Mouse (Mus musculus) MEL (cell line): ENCODE results near the gene Ptpn1. TPM values are rescaled to one million over a fixed set of nuclear protein-coding genes. Genes with fewer than 3 reads are reported as not detected.

Experiments
- DNase-seq: peaks from one replicate; pipeline ENCODE4 v3.0.0; 2011; ENCODE audit warnings: low read depth, low spot score
- H3K27ac ChIP-seq: 2 replicates; pipeline ENCODE4 v1.5.1; 2012; ENCODE audit warnings: low read depth, mild to moderate bottlenecking, control low read depth, low read length, moderate library complexity; ENCODE audit not compliant: control insufficient read depth
- H3K27me3 ChIP-seq, 2 experiments: fragments of 150-350 bp in 1 of 2; sonication (generic) in 1 of 2; 2 replicates each; pipeline ENCODE4 v1.6.1; 2012; ENCODE audit warnings: low read length in 2 of 2, mild to moderate bottlenecking in 2 of 2, improper control_type of control experiment in 1 of 2, moderate library complexity in 1 of 2; ENCODE audit not compliant: insufficient read depth in 2 of 2, control insufficient read depth in 1 of 2
- H3K36me3 ChIP-seq, 2 experiments: 2 replicates each; pipeline ENCODE4 v1.6.1; 2012 to 2014; ENCODE audit warnings: low read length in 2 of 2, improper control_type of control experiment in 1 of 2, inconsistent platforms in 1 of 2, mild to moderate bottlenecking in 1 of 2; ENCODE audit not compliant: insufficient read depth in 2 of 2, control insufficient read depth in 1 of 2
- H3K4me1 ChIP-seq, 2 experiments: fragments of 150-350 bp in 1 of 2; sonication (generic) in 1 of 2; 2 replicates each; pipeline ENCODE4 v1.6.1; 2012; ENCODE audit warnings: low read length in 2 of 2, improper control_type of control experiment in 1 of 2, mild to moderate bottlenecking in 1 of 2; ENCODE audit not compliant: insufficient read depth in 2 of 2, control insufficient read depth in 1 of 2
- H3K4me3 ChIP-seq, 2 experiments: fragments of 150-350 bp in 1 of 2; sonication (generic) in 1 of 2; 2 replicates each; pipeline ENCODE4 v1.5.1; 2012; ENCODE audit warnings: low read depth in 2 of 2, low read length in 2 of 2, mild to moderate bottlenecking in 2 of 2, moderate library complexity in 2 of 2, control low read depth in 1 of 2, improper control_type of control experiment in 1 of 2; ENCODE audit not compliant: control insufficient read depth in 1 of 2, insufficient read depth in 1 of 2
- H3K79me2 ChIP-seq: 2 replicates; pipeline ENCODE4 v1.6.1; 2012; ENCODE audit warnings: mild to moderate bottlenecking, low read length, moderate library complexity; ENCODE audit not compliant: control insufficient read depth, poor library complexity, insufficient read depth
- H3K9ac ChIP-seq: 2 replicates; pipeline ENCODE4 v1.6.1; 2012; ENCODE audit warnings: low read depth, mild to moderate bottlenecking, control low read depth, low read length, moderate library complexity; ENCODE audit not compliant: control insufficient read depth, poor library complexity, severe bottlenecking
- H3K9me3 ChIP-seq: fragments of 150-350 bp; sonication (generic); replicated peaks from 2 replicates; pipeline ENCODE4 v1.6.1; 2012; ENCODE audit warnings: mild to moderate bottlenecking, low read length, improper control_type of control experiment, moderate library complexity; ENCODE audit not compliant: insufficient read depth
- CHD1 ChIP-seq: IDR thresholded peaks from 2 replicates; pipeline ENCODE4 v1.6.1; 2012; ENCODE audit warnings: low read depth, mild to moderate bottlenecking, inconsistent platforms, low read length, improper control_type of control experiment
- EP300 ChIP-seq, 2 experiments: IDR thresholded peaks; 2 replicates each; pipeline ENCODE4 v1.6.1; 2011; ENCODE audit warnings: improper control_type of control experiment in 2 of 2, low read length in 2 of 2, low read depth in 1 of 2, mild to moderate bottlenecking in 1 of 2
- HCFC1 ChIP-seq: IDR thresholded peaks from 2 replicates; pipeline ENCODE4 v1.6.1; 2012; ENCODE audit warnings: low read depth, mild to moderate bottlenecking, inconsistent platforms, low read length, improper control_type of control experiment, moderate library complexity
- JUND ChIP-seq: IDR thresholded peaks from 2 replicates; pipeline ENCODE4 v1.6.1; 2011; ENCODE audit warnings: low read depth, mild to moderate bottlenecking, improper control_type of control experiment, low read length
- MAZ ChIP-seq: IDR thresholded peaks from 2 replicates; pipeline ENCODE4 v1.6.1; 2012; ENCODE audit warnings: low read depth, mild to moderate bottlenecking, inconsistent platforms, low read length, improper control_type of control experiment
- MYB ChIP-seq: IDR thresholded peaks from 2 replicates; pipeline ENCODE4 v1.6.1; 2011; ENCODE audit warnings: mild to moderate bottlenecking, low read depth, low read length, improper control_type of control experiment
- NELFE ChIP-seq: IDR thresholded peaks from 2 replicates; pipeline ENCODE4 v1.6.1; 2011; ENCODE audit warnings: low read depth, low read length, improper control_type of control experiment
- POLR2A ChIP-seq, 2 experiments: IDR thresholded peaks; 2 replicates each; pipeline ENCODE4 v1.6.1; 2011 to 2012; ENCODE audit warnings: low read length in 2 of 2, mild to moderate bottlenecking in 2 of 2, control low read depth in 1 of 2, improper control_type of control experiment in 1 of 2, low read depth in 1 of 2, moderate library complexity in 1 of 2; ENCODE audit not compliant: control insufficient read depth in 1 of 2, insufficient read depth in 1 of 2, poor library complexity in 1 of 2
- POLR2AphosphoS2 ChIP-seq: IDR thresholded peaks from 2 replicates; pipeline ENCODE4 v1.6.1; 2011; ENCODE audit warnings: low read length, improper control_type of control experiment
- POLR2AphosphoS5 ChIP-seq: IDR thresholded peaks from 2 replicates; pipeline ENCODE4 v1.6.1; 2012; ENCODE audit warnings: low read depth, borderline replicate concordance, mild to moderate bottlenecking, inconsistent platforms, low read length, moderate library complexity, mixed read lengths
- RAD21 ChIP-seq: IDR thresholded peaks from 2 replicates; pipeline ENCODE4 v1.6.1; 2011; ENCODE audit warnings: mild to moderate bottlenecking, low read depth, low read length, improper control_type of control experiment
- SIN3A ChIP-seq: IDR thresholded peaks from 2 replicates; pipeline ENCODE4 v1.6.1; 2012; ENCODE audit warnings: low read length, improper control_type of control experiment, inconsistent platforms
- TCF12 ChIP-seq: IDR thresholded peaks from 2 replicates; pipeline ENCODE4 v1.6.1; 2014; ENCODE audit warnings: low read depth, mild to moderate bottlenecking, inconsistent platforms, low read length, improper control_type of control experiment, moderate library complexity
- UBTF ChIP-seq: IDR thresholded peaks from 2 replicates; pipeline ENCODE4 v1.6.1; 2012; ENCODE audit warnings: low read depth, mild to moderate bottlenecking, inconsistent platforms, low read length, improper control_type of control experiment, moderate library complexity, borderline replicate concordance; ENCODE audit not compliant: insufficient read depth
- ZKSCAN1 ChIP-seq: IDR thresholded peaks from 2 replicates; pipeline ENCODE4 v1.6.1; 2012; ENCODE audit warnings: low read depth, mild to moderate bottlenecking, inconsistent platforms, low read length, improper control_type of control experiment, moderate library complexity
- ZNF384 ChIP-seq: IDR thresholded peaks from 2 replicates; pipeline ENCODE4 v1.6.1; 2012; ENCODE audit warnings: low read depth, mild to moderate bottlenecking, inconsistent platforms, low read length, improper control_type of control experiment
- polyA plus RNA-seq, 2 experiments: library from polyadenylated mRNA; stranded (reverse) in 1 of 2; unstranded in 1 of 2; fragments of >175 nt in 1 of 2; fragments of >200 nt in 1 of 2; gene quantifications; 2 replicates each; pipeline versions ENCODE4 v1.2.1 to v1.2.4; 2012; ENCODE audit warnings: low replicate concordance in 2 of 2, low read depth in 1 of 2; ENCODE audit not compliant: insufficient read length in 2 of 2, insufficient read depth in 1 of 2, missing spikeins in 1 of 2
- total RNA-seq: library from RNA; depleted of rRNA; stranded (reverse); fragments of 300-350 nt; gene quantifications from 2 replicates; pipeline ENCODE4 v1.2.3, GENCODE M21; 2012

Ptpn1 gene
- total and polyA plus RNA-seq, 3 experiments = 55.3 to 62.9 TPM; not detected in 1

GRCm38 (mm10) chr2:167993260-167993659 lies 61.4 kb downstream of the Ptpn1 start:
- no peak overlapping the region for H3K27ac ChIP-seq
- DNase-seq = no peak
- no peaks in the 10 kb centered on the region for H3K9me3 ChIP-seq
- no peak overlapping the region for H3K9ac ChIP-seq
- H3K4me3 ChIP-seq = no peak overlapping the region
- H3K27me3 ChIP-seq = peaks cover 1 to 2% of the 10 kb centered on the region in 2 experiments; a peak in 2 of 4 replicates
- no peaks in the 10 kb centered on the region for H3K79me2 ChIP-seq
- TF ChIP-seq POLR2A (IDR thresholded peaks at IDR 0.05; ENCODE audit: control insufficient read depth in 1 of 2, insufficient read depth in 1 of 2, low read depth in 1 of 2, low read length in 2 of 2, poor library complexity in 1 of 2) (no peak), POLR2AphosphoS2 (no peak), SIN3A (no peak), ZNF384 (no peak), POLR2AphosphoS5 (no peak), MAZ (no peak), JUND (no peak), HCFC1 (no peak), ZKSCAN1 (no peak), CHD1 (no peak), MYB (no peak), UBTF (no peak)
- TF ChIP-seq, all 39 proteins: peak for 0
- Histone ChIP-seq H3K36me3 (no peaks in the 10 kb centered on the region), H3K4me1 (no peaks in the 10 kb centered on the region)

GRCm38 (mm10) chr2:167995870-167996635 lies 64.2 kb downstream of the Ptpn1 start:
- Histone ChIP-seq H3K9ac (no peak overlapping the region), H3K9me3 (no peaks in the 10 kb centered on the region), H3K36me3 (no peaks in the 10 kb centered on the region), H3K79me2 (no peaks in the 10 kb centered on the region), H3K27ac (no peak overlapping the region), H3K4me3 (no peak overlapping the region), H3K27me3 (peaks cover 0 to 1% of the 10 kb centered on the region in 2 experiments; a peak in 2 of 4 replicates), H3K4me1 (no peaks in the 10 kb centered on the region)
- DNase-seq = no peak
- no peak for TF ChIP-seq POLR2AphosphoS2

- H3K4me3 ChIP-seq = no peak overlapping the region
- H3K9me3 ChIP-seq = no peaks in the 10 kb centered on the region
- peaks cover 0 to 1% of the 10 kb centered on the region in 2 experiments; a peak in 2 of 4 replicates for H3K27me3 ChIP-seq
- no peaks in the 10 kb centered on the region for H3K36me3 ChIP-seq
- H3K27ac ChIP-seq = no peak overlapping the region
- no peaks in the 10 kb centered on the region for H3K79me2 ChIP-seq
- DNase-seq = no peak
- TF ChIP-seq EP300 (IDR thresholded peaks at IDR 0.05; ENCODE audit: low read depth in 1 of 2, low read length in 2 of 2) (no peak), RAD21 (no peak), ZNF384 (no peak), POLR2AphosphoS2 (no peak), ZKSCAN1 (no peak), TCF12 (no peak), POLR2A (IDR thresholded peaks at IDR 0.05; ENCODE audit: control insufficient read depth in 1 of 2, insufficient read depth in 1 of 2, low read depth in 1 of 2, low read length in 2 of 2, poor library complexity in 1 of 2) (no peak), NELFE (no peak)
- no peak overlapping the region for H3K9ac ChIP-seq
- no peaks in the 10 kb centered on the region for H3K4me1 ChIP-seq
Observed at GRCm38 (mm10) chr2:167996672-167997215, 64.9 kb downstream of the Ptpn1 start.
